Mouse (Mus musculus): ENCODE measurements around the gene Bahcc1.

Bahcc1 gene

DNA sequence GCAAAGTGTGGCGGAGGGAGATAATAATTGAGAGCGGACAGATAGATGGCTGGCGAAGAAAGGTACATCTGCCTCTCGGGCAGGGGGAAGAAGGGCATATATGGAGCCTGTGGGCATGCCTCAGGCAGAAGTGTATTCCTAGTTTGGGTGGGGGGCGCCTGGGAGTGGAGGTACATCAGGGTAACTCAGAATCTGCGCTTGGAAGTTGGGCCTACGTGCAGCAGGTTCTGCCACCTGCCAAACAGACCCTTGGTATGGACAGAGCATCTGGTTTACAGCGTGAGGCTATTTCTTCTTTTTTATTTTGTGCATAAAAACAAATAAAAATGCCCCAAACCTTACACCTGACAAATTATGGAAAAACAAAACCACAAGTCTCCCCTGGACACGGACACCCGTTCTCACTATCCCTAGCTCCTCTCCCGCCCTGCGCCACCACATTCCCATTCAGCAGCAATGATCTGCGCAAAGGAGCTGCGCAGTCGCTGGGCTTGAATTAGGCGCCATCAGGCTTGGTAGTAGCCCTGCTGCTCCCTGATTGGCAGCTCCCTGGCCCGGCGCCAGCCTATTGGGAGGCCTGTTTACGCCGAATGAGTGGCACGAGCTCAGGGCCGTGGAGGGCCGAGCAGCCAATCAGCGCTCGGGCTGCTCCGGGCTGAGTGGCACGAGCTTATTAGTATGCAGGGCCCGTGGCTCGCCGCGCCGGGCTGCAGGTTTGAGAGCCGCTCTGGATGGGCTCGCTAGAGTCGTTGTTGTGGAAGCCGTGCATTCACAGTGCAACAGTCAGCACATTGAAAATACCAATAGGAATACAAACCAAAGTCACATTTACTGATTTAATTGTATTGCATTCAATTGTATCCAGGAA, at the start of gene Bahcc1:
TSS of gene Bahcc1 (plus strand) at position 718 of the 868 bp plus-strand sequence.
- DNase-seq (ENCODE audit: low read depth) = peak; percentile 100

DNA sequence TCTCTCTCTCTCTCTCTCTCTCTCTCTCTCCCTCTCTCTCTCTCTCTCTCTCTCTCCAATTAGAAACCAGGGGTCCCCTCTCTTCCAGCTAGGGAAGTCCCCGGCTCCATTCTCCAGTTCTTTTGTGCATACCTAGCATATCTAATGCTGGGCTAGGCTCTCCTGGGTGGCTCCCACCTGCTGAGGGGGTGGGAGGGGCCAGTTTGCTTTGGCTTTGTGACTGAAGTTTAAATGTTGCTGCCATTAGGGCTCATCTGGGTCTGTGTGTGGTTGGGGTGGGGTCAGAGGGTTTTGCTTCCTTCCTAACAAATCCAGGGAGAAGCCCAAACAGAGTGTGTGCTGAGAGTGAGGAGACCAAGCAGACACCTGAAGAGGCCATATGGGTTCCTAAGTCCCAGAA, 49.6 kb upstream of the Bahcc1 start:
- no peak for DNase-seq (ENCODE audit: low read depth)

GRCm38 (mm10) chr11:120183708-120184107, 49.0 kb upstream of the Bahcc1 start:
- DNase-seq (ENCODE audit: low read depth) = no peak

- DNase-seq (ENCODE audit: low read depth) = no peak
Observed at GRCm38 (mm10) chr11:120184371-120185315, 48.1 kb upstream of the Bahcc1 start.

DNA sequence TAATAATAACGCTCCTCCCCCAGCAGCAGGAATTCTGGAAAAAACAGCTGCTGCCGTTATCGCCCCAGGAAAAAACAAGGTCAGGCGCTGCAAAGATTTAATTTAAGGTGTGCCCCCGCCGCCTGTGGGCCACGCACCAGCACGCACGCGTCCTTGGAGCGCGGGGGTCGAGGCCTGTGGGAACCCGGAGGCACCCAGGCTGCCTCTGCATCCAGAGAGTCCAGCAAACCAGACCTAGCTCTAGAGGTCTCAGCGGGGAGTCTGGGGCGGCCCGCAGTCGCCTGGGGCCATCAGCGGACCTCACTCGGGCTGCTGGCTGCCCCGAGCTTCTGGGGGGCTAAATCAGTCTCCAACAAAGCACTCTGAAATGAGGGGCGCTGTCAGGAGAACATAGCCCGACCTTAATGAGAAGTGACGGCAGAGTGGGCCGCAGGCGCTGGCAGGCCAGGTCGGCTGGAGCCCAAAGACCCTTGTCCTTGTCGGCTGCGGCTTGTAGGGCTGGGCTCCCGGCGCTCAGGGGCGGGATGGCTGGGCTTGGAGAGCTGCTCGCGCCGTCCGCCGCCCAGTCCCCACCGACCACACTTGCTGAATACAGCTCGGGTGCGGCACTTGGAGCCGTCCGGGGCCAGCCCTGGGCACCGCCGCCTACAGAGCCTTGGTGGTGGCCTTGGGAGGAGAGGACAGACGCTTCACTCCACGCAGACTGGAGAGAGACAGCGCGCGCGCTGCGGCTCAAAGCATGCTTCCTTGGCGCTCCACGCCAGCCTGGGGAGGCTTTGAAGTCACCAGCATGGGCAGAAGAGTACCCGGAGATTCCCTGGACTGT, 47.2 kb upstream of the Bahcc1 start:
- no peak for DNase-seq (ENCODE audit: low read depth)

- DNase-seq (ENCODE audit: low read depth) = no peak
Observed at GRCm38 (mm10) chr11:120186145-120186740, 46.5 kb upstream of the Bahcc1 start.

- DNase-seq (ENCODE audit: low read depth) = no peak
Observed at GRCm38 (mm10) chr11:120186821-120187235, 45.9 kb upstream of the Bahcc1 start.

GRCm38 (mm10) chr11:120187236-120188101, 45.3 kb upstream of the Bahcc1 start:
- DNase-seq (ENCODE audit: low read depth) = no peak

GRCm38 (mm10) chr11:120188102-120188480, 44.7 kb upstream of the Bahcc1 start:
- DNase-seq (ENCODE audit: low read depth) = no peak

DNA sequence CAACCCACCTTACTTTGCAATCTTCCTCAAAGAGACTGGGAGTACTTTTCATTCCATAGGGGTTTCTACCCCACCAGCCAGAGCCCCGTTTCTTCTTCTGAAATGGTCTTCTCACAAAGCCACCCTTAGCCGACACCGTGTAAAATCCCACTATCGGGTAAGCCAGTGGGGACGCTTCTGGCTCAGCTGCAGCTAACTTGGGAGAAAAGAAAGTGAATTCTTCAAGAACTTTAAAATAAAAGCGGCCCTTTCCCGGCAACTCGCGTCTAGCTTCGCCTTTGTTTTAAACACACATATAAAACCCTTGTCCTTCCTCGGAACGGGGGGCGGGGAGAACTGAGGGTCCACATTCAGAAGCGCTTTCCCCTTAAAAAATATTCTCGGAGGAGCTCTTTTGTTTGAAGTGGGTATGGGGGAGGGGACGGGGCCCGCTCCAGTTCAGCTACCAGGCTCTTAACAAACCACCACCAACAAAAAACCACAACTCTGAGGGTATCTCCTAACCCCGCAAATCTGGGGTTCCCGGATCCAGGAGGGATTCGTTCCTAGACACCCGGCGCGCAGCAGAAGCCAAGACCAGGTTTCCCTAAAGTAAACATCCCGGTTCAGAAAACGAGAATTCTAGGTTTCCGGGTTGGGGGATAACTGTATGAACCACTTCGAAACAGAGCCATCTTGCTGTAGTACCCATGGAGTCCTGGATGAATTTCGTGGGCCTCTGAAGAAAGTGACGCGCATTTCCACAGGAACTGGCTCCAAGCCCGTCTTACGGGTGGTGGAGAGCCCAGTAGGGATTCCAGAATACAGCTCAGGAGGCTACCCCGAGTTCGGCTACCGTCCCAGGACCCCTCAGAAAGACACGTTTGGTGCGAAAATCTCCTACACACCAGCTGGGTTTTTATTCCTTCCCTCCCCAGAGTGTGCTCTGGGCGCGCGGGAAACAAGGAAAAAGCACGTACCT, 44.0 kb upstream of the Bahcc1 start:
- DNase-seq (ENCODE audit: low read depth) = peak; percentile 73

GRCm38 (mm10) chr11:120189459-120190312, 43.1 kb upstream of the Bahcc1 start:
- DNase-seq (ENCODE audit: low read depth) = peak; percentile 98

- no peak for DNase-seq (ENCODE audit: low read depth)
Observed at GRCm38 (mm10) chr11:120190526-120191412, 42.0 kb upstream of the Bahcc1 start.

DNA sequence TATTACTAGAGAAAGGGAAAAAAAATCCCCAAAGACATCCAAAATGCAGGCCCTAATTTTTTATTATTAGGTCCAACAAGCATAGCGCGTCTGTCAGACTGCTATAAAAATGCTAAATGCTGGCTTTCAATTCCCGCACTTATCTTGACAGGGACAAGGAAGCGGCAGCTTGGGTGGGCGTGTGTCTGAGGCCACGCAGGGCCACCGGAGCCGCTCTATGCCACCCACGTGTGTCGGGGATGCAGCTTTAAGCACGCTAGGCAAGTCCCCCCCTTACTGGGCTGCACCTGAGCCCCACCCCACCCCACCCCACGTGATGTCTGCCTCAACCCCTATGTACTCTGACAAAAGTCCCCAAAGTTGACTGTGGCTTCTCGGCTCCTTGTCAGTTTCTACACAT, 33.9 kb upstream of the Bahcc1 start:
- no peak for DNase-seq (ENCODE audit: low read depth)

DNA sequence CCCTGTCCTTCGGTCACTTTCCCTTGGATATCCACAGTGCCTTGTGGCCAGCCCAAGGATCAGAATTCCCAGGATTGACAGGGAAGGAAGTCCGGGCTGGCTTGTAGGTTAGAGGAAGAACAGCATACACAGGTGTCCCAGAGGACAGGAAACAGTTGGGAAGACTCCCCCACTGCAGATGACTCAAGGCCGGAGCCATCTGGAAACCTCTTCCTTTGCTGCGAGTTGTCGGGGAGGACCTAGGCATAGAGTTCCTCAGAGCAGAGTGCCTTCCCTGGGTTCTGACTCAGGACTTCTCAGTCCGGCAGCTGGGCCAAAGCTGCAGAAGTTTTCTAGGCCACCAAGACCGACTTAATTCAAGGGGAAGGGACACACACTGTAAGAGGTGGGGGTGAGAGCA, 33.0 kb upstream of the Bahcc1 start:
- DNase-seq (ENCODE audit: low read depth) = peak; percentile 64

DNA sequence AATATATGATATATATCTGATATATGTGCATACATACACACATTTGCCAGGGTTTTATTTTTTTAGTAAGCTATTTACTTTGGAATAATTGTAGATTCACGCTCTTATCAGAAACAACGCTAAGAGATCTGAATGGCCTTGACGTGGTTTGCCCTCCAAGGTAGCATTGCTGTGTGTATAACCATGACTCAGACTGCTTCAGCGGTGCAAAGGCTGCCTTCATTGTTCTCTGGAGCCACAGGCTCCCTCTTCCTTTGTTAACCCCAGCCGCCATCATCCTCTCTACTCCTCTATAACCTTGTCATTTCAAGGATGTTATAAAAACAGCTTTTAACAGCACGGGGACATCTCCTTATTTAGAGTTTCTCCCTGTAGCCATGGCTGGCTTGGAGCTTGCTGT, 32.1 kb upstream of the Bahcc1 start:
- DNase-seq (ENCODE audit: low read depth) = peak; percentile 69

- no peak for DNase-seq (ENCODE audit: low read depth)
Observed at GRCm38 (mm10) chr11:120204200-120204599, 28.5 kb upstream of the Bahcc1 start.

DNA sequence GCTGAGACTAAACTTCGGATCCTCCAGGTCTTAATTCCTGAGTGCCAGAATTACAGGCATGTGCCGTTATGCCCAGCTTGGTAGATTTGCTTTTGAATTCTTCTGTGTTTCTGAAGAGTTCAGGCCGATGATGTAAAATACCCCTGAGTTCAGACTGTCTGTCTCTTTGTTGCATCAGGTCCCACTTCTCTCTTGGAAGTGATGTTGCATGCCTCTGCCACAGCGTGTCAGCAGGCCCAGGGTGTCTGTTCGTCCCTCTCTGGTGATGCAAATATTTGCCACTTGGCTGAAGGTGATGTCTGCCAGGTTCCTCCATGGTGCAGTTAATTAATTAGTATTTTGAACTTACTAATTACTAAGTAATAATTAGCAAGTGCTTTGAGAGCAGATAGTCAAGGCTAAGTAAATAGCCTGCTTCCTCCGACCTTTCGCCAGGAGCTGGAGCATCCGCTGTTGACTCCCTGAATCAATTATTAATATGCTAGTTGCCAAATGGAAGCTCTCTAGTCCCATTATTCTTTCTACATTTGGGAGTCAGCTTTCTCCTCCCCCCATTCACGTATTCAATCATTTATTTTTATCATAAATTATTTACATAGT, 26.6 kb upstream of the Bahcc1 start:
- no peak for DNase-seq (ENCODE audit: low read depth)

Measured in 416B (cell line).